Mouse (Mus musculus): ENCODE data around the gene Coq10b.

DNA sequence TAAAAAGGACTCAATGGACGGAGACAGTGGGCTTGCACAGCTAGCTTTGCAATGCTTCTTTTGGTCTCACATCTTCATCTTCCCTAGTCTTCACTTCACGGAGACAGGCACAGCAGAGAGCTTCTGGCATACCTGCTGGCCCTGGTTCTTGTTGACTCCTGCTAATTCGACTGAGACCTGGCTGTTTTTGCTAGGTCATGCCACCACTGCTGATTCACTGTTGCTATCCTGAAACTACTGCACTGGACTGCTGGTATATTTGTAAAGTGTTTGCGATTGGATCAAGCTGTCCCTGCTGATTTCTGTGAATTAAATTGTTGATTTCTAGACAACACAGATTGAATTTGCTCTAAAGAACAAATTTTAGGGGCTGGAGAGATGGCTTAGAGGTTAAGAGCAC is 10.9 kb upstream of the Coq10b start:
- no peak for TF ChIP-seq CTCF (IDR thresholded peaks at IDR 0.05)
- TF ChIP-seq EP300 (IDR thresholded peaks at IDR 0.05): no peak
